Mouse (Mus musculus) forebrain, embryonic 14.5 days (tissue): Measurements from ENCODE around the gene Cd63. TPM values are rescaled to one million over a fixed set of nuclear protein-coding genes. Genes with fewer than 3 reads are reported as not detected.

Experiments
- ATAC-seq: fragments of 200-750 bp; cut with Nextera tagmentation; 2 replicates; pipeline ENCODE4 v1.8.0; 2017; ENCODE audit warnings: mild to moderate bottlenecking, moderate library complexity
- DNase-seq: peaks from one replicate; pipeline ENCODE4 v3.0.0-alpha.2; 2015; ENCODE audit warnings: low spot score
- H3K27ac ChIP-seq: fragments of 300-500 bp; sonication (generic); 2 replicates; pipeline ENCODE4 v1.5.1; 2014; ENCODE audit warnings: low read depth, mild to moderate bottlenecking, control low read depth, low read length, moderate library complexity
- H3K27me3 ChIP-seq: fragments of 300-500 bp; sonication (generic); replicated peaks from 2 replicates; pipeline ENCODE4 v1.6.1; 2014; ENCODE audit warnings: low read length, control low read depth, mixed read lengths; ENCODE audit not compliant: control insufficient read depth, insufficient read depth
- H3K36me3 ChIP-seq: fragments of 300-500 bp; sonication (generic); 2 replicates; pipeline ENCODE4 v1.6.1; 2014; ENCODE audit warnings: low read length, control low read depth; ENCODE audit not compliant: control insufficient read depth, insufficient read depth
- H3K4me1 ChIP-seq: fragments of 300-500 bp; sonication (generic); 2 replicates; pipeline ENCODE4 v1.6.1; 2014; ENCODE audit warnings: antibody characterized with exemption, low read length, control low read depth; ENCODE audit not compliant: control insufficient read depth, insufficient read depth
- H3K4me2 ChIP-seq: fragments of 300-500 bp; sonication (generic); 2 replicates; pipeline ENCODE4 v1.6.1; 2014; ENCODE audit warnings: mild to moderate bottlenecking, control low read depth, low read length
- H3K4me3 ChIP-seq: fragments of 300-500 bp; sonication (generic); 2 replicates; pipeline ENCODE4 v1.5.1; 2014; ENCODE audit warnings: low read depth, low read length, control low read depth
- H3K9ac ChIP-seq: fragments of 300-500 bp; sonication (generic); 2 replicates; pipeline ENCODE4 v1.6.1; 2014; ENCODE audit warnings: mild to moderate bottlenecking, low read length, control low read depth, moderate library complexity
- H3K9me3 ChIP-seq: fragments of 300-500 bp; sonication (generic); replicated peaks from 2 replicates; pipeline ENCODE4 v1.6.1; 2016; ENCODE audit warnings: low read length, control low read depth, mixed read lengths; ENCODE audit not compliant: control insufficient read depth
- WGBS: fragments of 180-500 bp; shearing (Covaris S2); extraction: QIAGEN DNeasy Blood & Tissue Kit; methylation state at CpG from one replicate; pipeline ENCODE4 v1.1.7; 2014; 5-methylcytosine and 5-hydroxymethylcytosine counted together
- polyA plus RNA-seq: library from polyadenylated mRNA; unstranded; fragments of >200 nt; fragmentation: Nextera tagmentation; extraction: Ambion mirVana; gene quantifications from 2 replicates; pipeline ENCODE4 v1.2.1, GENCODE M21; 2014

Gene Cd63
- polyA plus RNA-seq, 1 experiment from 2014 or later, result 122 TPM

GRCm38 (mm10) chr10:128938974-128939373 is 38.2 kb downstream of the Cd63 start:
- Histone ChIP-seq H3K9ac (no peak overlapping the region), H3K4me1 (no peaks in the 10 kb centered on the region), H3K36me3 (no peaks in the 10 kb centered on the region), H3K4me2 (no peak overlapping the region), H3K27me3 (peaks cover 15% of the 10 kb centered on the region), H3K27ac (no peak overlapping the region), H3K4me3 (no peak overlapping the region), H3K9me3 (no peaks in the 10 kb centered on the region)
- DNase-seq (no peak), ATAC-seq (no peak)
- 76% methylated on average over 5 of the region's 5 CpGs for WGBS

GRCm38 (mm10) chr10:128940475-128941061 is 39.8 kb downstream of the Cd63 start:
- Histone ChIP-seq H3K27me3 (peaks cover 3% of the 10 kb centered on the region; the same call in 1 of the 2 replicates), H3K27ac (no peak overlapping the region), H3K9me3 (no peaks in the 10 kb centered on the region), H3K9ac (no peak overlapping the region), H3K4me2 (no peak overlapping the region), H3K4me3 (no peak overlapping the region), H3K36me3 (no peaks in the 10 kb centered on the region), H3K4me1 (no peaks in the 10 kb centered on the region)
- DNase-seq (no peak), ATAC-seq (no peak)
- WGBS, result 85% methylated on average over 10 of the region's 10 CpGs

- no peak for ATAC-seq
- Histone ChIP-seq H3K9ac (no peak overlapping the region), H3K4me3 (no peak overlapping the region), H3K4me1 (no peaks in the 10 kb centered on the region), H3K27ac (no peak overlapping the region), H3K27me3 (no peaks in the 10 kb centered on the region), H3K36me3 (no peaks in the 10 kb centered on the region), H3K9me3 (no peaks in the 10 kb centered on the region), H3K4me2 (no peak overlapping the region)
- WGBS, result 19% methylated on average over 3 of the region's 3 CpGs
- no peak for DNase-seq
Measured at GRCm38 (mm10) chr10:128945675-128946074, 44.9 kb downstream of the Cd63 start.

- DNase-seq, result no peak
Measured at GRCm38 (mm10) chr10:128947496-128947895, 46.7 kb downstream of the Cd63 start.

GRCm38 (mm10) chr10:128950208-128950887 is 49.6 kb downstream of the Cd63 start:
- Histone ChIP-seq H3K9ac (no peak overlapping the region), H3K4me1 (no peaks in the 10 kb centered on the region), H3K27me3 (no peaks in the 10 kb centered on the region), H3K4me3 (no peak overlapping the region), H3K27ac (no peak overlapping the region), H3K9me3 (no peaks in the 10 kb centered on the region), H3K36me3 (no peaks in the 10 kb centered on the region), H3K4me2 (no peak overlapping the region)
- ATAC-seq (no peak), DNase-seq (no peak)
- WGBS, result 72% methylated on average over 16 of the region's 16 CpGs

More at GRCm38 (mm10) chr10:128947496-128947895, 46.7 kb downstream of the Cd63 start:
- ATAC-seq, result no peak
- no peaks in the 10 kb centered on the region for H3K4me1 ChIP-seq
- H3K9me3 ChIP-seq, result no peaks in the 10 kb centered on the region
- no peaks in the 10 kb centered on the region for H3K36me3 ChIP-seq
- H3K4me2 ChIP-seq, result no peak overlapping the region
- no peak overlapping the region for H3K4me3 ChIP-seq
- 91% methylated on average over 4 of the region's 4 CpGs for WGBS
- H3K27me3 ChIP-seq, result no peaks in the 10 kb centered on the region
- no peak overlapping the region for H3K27ac ChIP-seq
- H3K9ac ChIP-seq, result no peak overlapping the region

GRCm38 (mm10) chr10:128958340-128958739 is 57.6 kb downstream of the Cd63 start:
- Histone ChIP-seq H3K4me3 (no peak overlapping the region), H3K36me3 (no peaks in the 10 kb centered on the region), H3K4me1 (no peaks in the 10 kb centered on the region), H3K9me3 (no peaks in the 10 kb centered on the region), H3K4me2 (no peak overlapping the region), H3K27ac (no peak overlapping the region), H3K9ac (no peak overlapping the region), H3K27me3 (no peaks in the 10 kb centered on the region)
- DNase-seq, result no peak
- WGBS, result 77% methylated on average over 10 of the region's 10 CpGs
- ATAC-seq, result no peak

- ATAC-seq (no peak), DNase-seq (no peak)
- 80% methylated on average over 4 of the region's 4 CpGs for WGBS
- Histone ChIP-seq H3K27ac (no peak overlapping the region), H3K27me3 (no peaks in the 10 kb centered on the region), H3K4me2 (no peak overlapping the region), H3K4me3 (no peak overlapping the region), H3K9ac (no peak overlapping the region), H3K36me3 (no peaks in the 10 kb centered on the region), H3K9me3 (no peaks in the 10 kb centered on the region), H3K4me1 (no peaks in the 10 kb centered on the region)
Measured at GRCm38 (mm10) chr10:128960142-128960541, 59.4 kb downstream of the Cd63 start.

GRCm38 (mm10) chr10:128960590-128961584 is 60.1 kb downstream of the Cd63 start, which contains the start of gene Mettl7b:
Gene Mettl7b, minus strand, starts transcription at chr10:128960988.
- H3K4me1 ChIP-seq, result no peaks in the 10 kb centered on the region
- H3K27me3 ChIP-seq, result no peaks in the 10 kb centered on the region
- H3K9ac ChIP-seq, result no peak within 1 kb of the TSS
- H3K36me3 ChIP-seq, result no peaks in the 10 kb centered on the region
- 88% methylated on average over 12 of the region's 12 CpGs for WGBS
- H3K9me3 ChIP-seq, result no peaks in the 10 kb centered on the region
- no peak within 1 kb of the TSS for H3K4me2 ChIP-seq
- ATAC-seq, result no peak
- no peak for DNase-seq
- H3K4me3 ChIP-seq, result no peak within 1 kb of the TSS
- no peak within 1 kb of the TSS for H3K27ac ChIP-seq
